Mouse (Mus musculus): ENCODE measurements at regions not wholly inside any gene's neighbourhood (a gene's known extent, or its start where the extent isn't known, plus 50 kb on each side); places are given as distances from the start of the nearest gene placed in this dataset.

GRCm38 (mm10) chr1:51697265-51698192 lies 218.3 kb downstream of the Myo1b start:
- Histone ChIP-seq H3K4me3 (replicated peaks; ENCODE audit: low read length) (no peak overlapping the region), H3K9me3 (ENCODE audit: low read length) (no peaks in the 10 kb centered on the region), H3K4me1 (replicated peaks; ENCODE audit: low read depth, low read length) (no peaks in the 10 kb centered on the region), H3K36me3 (ENCODE audit: insufficient read depth, low read length) (no peaks in the 10 kb centered on the region), H3K27me3 (ENCODE audit: insufficient read depth, low read length) (no peaks in the 10 kb centered on the region)
- TF ChIP-seq POU5F1 (IDR thresholded peaks at IDR 0.05; ENCODE audit: borderline replicate concordance, low read length) (no peak), CTCF (conservative IDR thresholded peaks at IDR 0.05; ENCODE audit: low read length) (no peak), NANOG (IDR thresholded peaks at IDR 0.05; ENCODE audit: borderline replicate concordance, low read length) (no peak)

GRCm38 (mm10) chr1:51696471-51696870 lies 218.2 kb upstream of the Nabp1 start:
- H3K36me3 ChIP-seq (ENCODE audit: insufficient read depth, low read length): no peaks in the 10 kb centered on the region
- TF ChIP-seq CTCF (conservative IDR thresholded peaks at IDR 0.05; ENCODE audit: low read length) (no peak), POU5F1 (IDR thresholded peaks at IDR 0.05; ENCODE audit: borderline replicate concordance, low read length) (no peak), NANOG (IDR thresholded peaks at IDR 0.05; ENCODE audit: borderline replicate concordance, low read length) (no peak)
- H3K4me3 ChIP-seq (replicated peaks; ENCODE audit: low read length): no peak overlapping the region
- H3K9me3 ChIP-seq (ENCODE audit: low read length): no peaks in the 10 kb centered on the region
- H3K27me3 ChIP-seq (ENCODE audit: insufficient read depth, low read length): 0 out of 2 replicates have a peak, but pooled peaks cover 2% of the 10 kb centered on the region
- no peaks in the 10 kb centered on the region for H3K4me1 ChIP-seq (replicated peaks; ENCODE audit: low read depth, low read length)

- Histone ChIP-seq H3K4me1 (replicated peaks; ENCODE audit: low read depth, low read length) (peaks cover 20% of the 10 kb centered on the region), H3K4me3 (replicated peaks; ENCODE audit: low read length) (no peak overlapping the region), H3K27me3 (ENCODE audit: insufficient read depth, low read length) (0 out of 2 replicates have a peak, but pooled peaks cover 2% of the 10 kb centered on the region), H3K36me3 (ENCODE audit: insufficient read depth, low read length) (no peaks in the 10 kb centered on the region), H3K9me3 (ENCODE audit: low read length) (no peaks in the 10 kb centered on the region; the same call in 1 of the 2 replicates)
- no peak for TF ChIP-seq POU5F1 (IDR thresholded peaks at IDR 0.05; ENCODE audit: borderline replicate concordance, low read length)
- TF ChIP-seq NANOG (IDR thresholded peaks at IDR 0.05; ENCODE audit: borderline replicate concordance, low read length): no peak
- TF ChIP-seq CTCF (conservative IDR thresholded peaks at IDR 0.05; ENCODE audit: low read length): no peak
These were observed 212.7 kb upstream of the Nabp1 start for GRCm38 (mm10) chr1:51690878-51691277.

- H3K27me3 ChIP-seq (ENCODE audit: insufficient read depth, low read length): 0 out of 2 replicates have a peak, but pooled peaks cover 2% of the 10 kb centered on the region
- H3K9me3 ChIP-seq (ENCODE audit: low read length): peaks cover 5% of the 10 kb centered on the region
- H3K4me3 ChIP-seq (replicated peaks; ENCODE audit: low read length): no peak overlapping the region
- H3K36me3 ChIP-seq (ENCODE audit: insufficient read depth, low read length): no peaks in the 10 kb centered on the region
- no peak for TF ChIP-seq CTCF (conservative IDR thresholded peaks at IDR 0.05; ENCODE audit: low read length)
- no peak for TF ChIP-seq POU5F1 (IDR thresholded peaks at IDR 0.05; ENCODE audit: borderline replicate concordance, low read length)
- no peak for TF ChIP-seq NANOG (IDR thresholded peaks at IDR 0.05; ENCODE audit: borderline replicate concordance, low read length)
- H3K4me1 ChIP-seq (replicated peaks; ENCODE audit: low read depth, low read length): peaks cover 20% of the 10 kb centered on the region
These were observed 211.4 kb upstream of the Nabp1 start for GRCm38 (mm10) chr1:51689461-51690223.

- Histone ChIP-seq H3K27me3 (ENCODE audit: insufficient read depth, low read length) (0 out of 2 replicates have a peak, but pooled peaks cover 2% of the 10 kb centered on the region), H3K4me1 (replicated peaks; ENCODE audit: low read depth, low read length) (peaks cover 20% of the 10 kb centered on the region), H3K9me3 (ENCODE audit: low read length) (peaks cover 12% of the 10 kb centered on the region), H3K4me3 (replicated peaks; ENCODE audit: low read length) (no peak overlapping the region), H3K36me3 (ENCODE audit: insufficient read depth, low read length) (no peaks in the 10 kb centered on the region)
- no peak for TF ChIP-seq POU5F1 (IDR thresholded peaks at IDR 0.05; ENCODE audit: borderline replicate concordance, low read length)
- no peak for TF ChIP-seq NANOG (IDR thresholded peaks at IDR 0.05; ENCODE audit: borderline replicate concordance, low read length)
- TF ChIP-seq CTCF (conservative IDR thresholded peaks at IDR 0.05; ENCODE audit: low read length): no peak
These were observed 210.7 kb upstream of the Nabp1 start for GRCm38 (mm10) chr1:51688946-51689345.

GRCm38 (mm10) chr1:51688224-51688545 lies 210.0 kb upstream of the Nabp1 start:
- no peaks in the 10 kb centered on the region for H3K36me3 ChIP-seq (ENCODE audit: insufficient read depth, low read length)
- 0 out of 2 replicates have a peak, but pooled peaks cover 2% of the 10 kb centered on the region for H3K27me3 ChIP-seq (ENCODE audit: insufficient read depth, low read length)

GRCm38 (mm10) chr1:51687484-51688223 lies 209.4 kb upstream of the Nabp1 start:
- Histone ChIP-seq H3K9me3 (ENCODE audit: low read length) (peaks cover 25% of the 10 kb centered on the region), H3K4me3 (replicated peaks; ENCODE audit: low read length) (no peak overlapping the region), H3K4me1 (replicated peaks; ENCODE audit: low read depth, low read length) (peaks cover 20% of the 10 kb centered on the region), H3K36me3 (ENCODE audit: insufficient read depth, low read length) (no peaks in the 10 kb centered on the region), H3K27me3 (ENCODE audit: insufficient read depth, low read length) (0 out of 2 replicates have a peak, but pooled peaks cover 2% of the 10 kb centered on the region)
- TF ChIP-seq CTCF (conservative IDR thresholded peaks at IDR 0.05; ENCODE audit: low read length): no peak
- TF ChIP-seq POU5F1 (IDR thresholded peaks at IDR 0.05; ENCODE audit: borderline replicate concordance, low read length): no peak
- no peak for TF ChIP-seq NANOG (IDR thresholded peaks at IDR 0.05; ENCODE audit: borderline replicate concordance, low read length)

More at GRCm38 (mm10) chr1:51688224-51688545, 210.0 kb upstream of the Nabp1 start:
- Histone ChIP-seq H3K4me1 (replicated peaks; ENCODE audit: low read depth, low read length) (peaks cover 20% of the 10 kb centered on the region), H3K9me3 (ENCODE audit: low read length) (peaks cover 20% of the 10 kb centered on the region), H3K4me3 (replicated peaks; ENCODE audit: low read length) (no peak overlapping the region)
- TF ChIP-seq NANOG (IDR thresholded peaks at IDR 0.05; ENCODE audit: borderline replicate concordance, low read length): no peak
- no peak for TF ChIP-seq POU5F1 (IDR thresholded peaks at IDR 0.05; ENCODE audit: borderline replicate concordance, low read length)
- no peak for TF ChIP-seq CTCF (conservative IDR thresholded peaks at IDR 0.05; ENCODE audit: low read length)

All from E14TG2a.4 (cell line).